Mouse (Mus musculus) cerebellum, adult 2 months (tissue): ENCODE results near the gene Paqr4.

Experiments
- CTCF ChIP-seq: fragments of 200-500 bp; IDR thresholded peaks from 2 replicates; pipeline ENCODE4 v1.5.1; 2011; ENCODE audit warnings: low read depth, mild to moderate bottlenecking, control low read depth, low read length, moderate library complexity, borderline replicate concordance; ENCODE audit not compliant: insufficient read depth
- POLR2A ChIP-seq: fragments of 200-500 bp; IDR thresholded peaks from 2 replicates; pipeline ENCODE4 v1.6.1; 2011; ENCODE audit warnings: low read length, control low read depth, borderline replicate concordance; ENCODE audit not compliant: insufficient read depth

DNA sequence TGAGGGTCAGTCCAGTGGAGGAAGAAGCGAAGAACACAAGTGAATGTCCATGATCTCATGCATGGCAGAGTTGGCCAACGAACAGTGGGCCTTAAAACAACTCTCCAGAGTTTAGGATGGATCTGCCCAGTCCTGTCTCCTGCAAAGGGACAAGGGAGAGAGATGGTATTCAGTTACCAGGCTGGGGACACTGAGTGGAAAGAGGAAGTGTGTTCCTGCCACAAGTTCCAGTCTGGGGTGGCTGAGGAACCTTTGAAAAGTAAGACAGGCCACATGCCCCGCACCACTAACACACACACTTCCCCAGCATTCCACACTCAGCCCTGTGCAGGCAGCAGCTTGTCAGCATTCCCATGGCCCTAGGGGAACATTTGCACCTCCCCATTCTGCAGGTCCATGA, 6.1 kb upstream of the Paqr4 start:
- TF ChIP-seq POLR2A (no peak), CTCF (no peak)
